Mouse (Mus musculus): Measurements from ENCODE around the gene Dnajc25. TPM values are rescaled to one million over a fixed set of nuclear protein-coding genes. Genes with fewer than 3 reads are reported as not detected.

Dnajc25 gene
- total RNA-seq, 4 experiments from 2014 or later: 10.1 to 13.0 (median 11.5) TPM

DNA sequence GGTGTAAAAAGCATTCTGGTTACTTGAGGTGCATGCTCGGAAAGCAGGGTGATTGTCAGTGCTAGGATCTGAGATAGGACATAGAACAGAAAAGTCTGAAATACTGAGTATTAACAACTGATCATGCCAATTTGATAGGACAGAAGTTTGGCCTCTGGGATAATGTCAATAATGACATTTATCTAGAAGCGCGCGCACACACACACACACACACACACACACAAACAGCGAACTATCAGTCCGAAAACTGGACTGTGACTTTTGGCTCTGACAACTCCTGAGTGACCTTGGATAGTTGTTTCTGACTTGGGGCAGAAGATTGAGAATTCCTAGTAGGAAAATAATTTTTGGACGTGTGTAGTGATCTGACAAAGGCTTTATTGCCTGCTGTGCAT, 8.9 kb downstream of the Dnajc25 start:
- no peak for DNase-seq (ENCODE audit: low spot score in 2 of 2)

DNA sequence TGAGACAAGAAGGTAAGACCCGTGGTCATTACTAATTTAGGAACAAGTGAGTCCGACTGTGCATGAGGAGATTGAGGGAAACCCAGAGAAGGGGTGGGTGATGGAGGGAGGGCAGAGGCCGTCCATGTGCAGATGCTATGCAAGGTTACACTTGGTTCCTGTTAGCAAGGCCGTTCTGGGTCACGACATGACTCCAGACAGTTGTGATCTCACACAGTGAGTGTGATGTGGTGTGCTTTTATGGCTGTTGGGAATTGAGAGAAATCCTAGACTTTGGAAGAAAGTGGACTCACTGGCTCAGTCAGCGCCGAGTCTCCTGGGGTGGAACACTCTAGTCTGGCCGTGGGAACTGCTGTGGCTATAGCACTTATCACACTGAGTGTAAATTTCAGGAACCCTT, 11.3 kb downstream of the Dnajc25 start:
- DNase-seq (ENCODE audit: low spot score in 2 of 2): no peak

DNA sequence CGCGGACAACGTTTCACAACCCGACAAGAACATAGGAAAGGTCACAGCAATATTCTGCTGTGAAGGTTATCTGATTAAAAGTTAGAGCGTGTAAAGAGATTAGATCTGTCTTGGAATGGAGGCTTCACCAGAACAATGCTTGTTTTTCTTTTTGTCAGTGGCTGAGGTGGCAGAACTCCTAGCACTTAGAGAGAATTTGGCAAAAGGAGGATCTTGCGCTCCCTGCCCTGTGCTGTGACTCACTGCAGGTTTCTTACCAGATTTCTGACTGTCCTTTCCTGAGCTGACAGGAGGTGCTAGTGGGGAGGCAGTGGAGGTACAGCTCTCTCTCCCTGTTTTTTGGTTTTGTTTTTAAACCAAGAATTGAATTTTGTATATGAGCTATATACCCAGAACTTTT, 12.2 kb downstream of the Dnajc25 start:
- no peak for DNase-seq (ENCODE audit: low spot score in 2 of 2)

DNA sequence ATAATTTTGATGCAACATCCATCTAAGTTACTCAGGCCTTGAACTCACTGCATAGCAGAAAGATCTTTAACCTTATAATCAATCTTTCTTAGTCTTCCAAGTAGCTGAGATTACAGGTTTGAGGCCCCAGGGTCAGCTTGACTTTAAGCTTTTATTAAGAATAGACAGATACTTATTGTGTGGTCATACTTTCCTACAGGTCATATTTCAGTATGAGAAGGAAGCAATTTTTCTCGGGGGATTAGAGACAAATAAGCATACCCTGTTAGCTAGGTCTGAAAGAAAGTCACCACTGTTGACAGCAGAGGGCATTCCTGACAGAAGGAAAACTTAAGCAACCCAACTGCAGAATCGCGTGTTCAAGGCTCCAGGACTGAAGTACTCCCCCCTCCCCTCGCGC, 13.1 kb downstream of the Dnajc25 start:
- DNase-seq (ENCODE audit: low spot score in 2 of 2): no peak

DNA sequence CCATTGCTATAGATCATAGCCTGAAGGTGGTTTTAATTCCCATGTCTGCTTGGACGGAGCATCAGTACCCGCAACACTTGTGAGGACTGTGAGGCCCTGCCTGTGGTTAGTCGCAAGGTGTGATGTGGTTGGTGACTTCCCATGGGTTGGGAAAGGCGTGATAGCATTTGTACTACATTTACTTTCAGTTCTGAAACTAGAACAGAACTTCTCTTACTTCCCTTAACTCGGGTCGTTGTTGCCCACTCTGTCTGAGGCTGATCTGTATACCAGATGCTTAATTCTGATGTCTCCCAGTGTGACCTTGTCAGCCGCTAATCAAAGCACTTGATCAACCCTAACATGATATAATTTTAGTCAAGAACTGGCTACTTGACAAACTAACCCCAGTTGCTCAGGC, 14.3 kb downstream of the Dnajc25 start:
- no peak for DNase-seq (ENCODE audit: low spot score in 2 of 2)

DNA sequence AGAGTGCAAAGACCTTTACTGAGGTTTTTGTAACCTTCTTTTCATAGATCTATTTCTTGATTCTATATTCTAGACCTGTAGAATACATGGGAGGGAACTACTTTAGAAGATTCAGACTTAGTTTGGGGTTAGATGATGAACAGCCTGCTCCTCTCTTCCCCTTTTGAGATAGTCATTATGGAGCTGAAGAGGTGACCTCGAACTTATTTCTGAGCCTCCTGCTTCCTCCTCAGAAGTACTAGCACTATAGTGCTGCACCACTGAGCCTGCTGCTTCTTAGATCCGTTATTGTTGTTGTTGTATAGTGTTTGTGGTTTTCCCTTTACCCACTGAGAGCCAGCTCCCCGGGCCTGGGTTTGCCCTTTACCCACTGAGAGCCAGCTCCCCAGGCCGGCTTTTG, 14.8 kb downstream of the Dnajc25 start:
- no peak for DNase-seq (ENCODE audit: low spot score in 2 of 2)

DNA sequence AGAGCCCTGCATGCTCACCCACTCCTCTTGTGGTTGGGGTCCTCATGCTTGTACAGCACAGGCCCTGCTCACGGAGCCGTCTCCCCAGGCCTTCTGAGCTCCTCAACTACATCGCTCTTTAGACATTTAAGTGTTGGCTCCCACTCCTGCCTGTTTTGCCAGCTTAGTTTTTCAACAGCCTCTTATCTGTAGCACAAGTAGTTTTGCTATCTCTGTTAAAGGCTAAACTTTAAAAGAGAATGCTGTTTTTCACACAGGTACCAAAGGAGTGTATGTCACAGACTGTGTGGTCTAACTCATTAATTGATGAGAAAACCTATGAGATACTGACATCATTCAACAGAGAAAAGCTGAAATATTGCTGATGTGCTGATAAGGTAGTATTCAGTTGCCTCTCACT, 16.6 kb downstream of the Dnajc25 start:
- DNase-seq (ENCODE audit: low spot score in 2 of 2): no peak

DNA sequence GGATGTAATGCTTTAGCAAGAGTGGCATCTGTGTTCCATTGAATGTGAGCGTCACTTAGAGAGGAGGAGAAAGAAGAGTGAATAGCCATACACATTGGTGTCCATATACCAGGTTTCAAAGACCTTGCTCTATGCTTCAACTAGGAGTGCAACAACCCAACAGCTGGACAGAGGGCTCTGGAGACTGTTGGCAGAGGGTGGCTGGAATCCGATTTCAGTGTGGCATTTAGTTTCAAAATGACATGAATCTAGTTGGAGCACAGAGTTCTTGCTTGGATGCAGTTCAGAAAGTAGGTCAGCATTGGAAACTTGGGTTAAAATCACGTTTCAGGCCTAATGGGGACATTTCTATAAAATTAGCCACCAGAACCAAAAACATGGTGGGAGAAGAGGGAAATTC, 20.3 kb downstream of the Dnajc25 start:
- peak; percentile 23 to 36 for DNase-seq (ENCODE audit: low spot score in 2 of 2)

DNA sequence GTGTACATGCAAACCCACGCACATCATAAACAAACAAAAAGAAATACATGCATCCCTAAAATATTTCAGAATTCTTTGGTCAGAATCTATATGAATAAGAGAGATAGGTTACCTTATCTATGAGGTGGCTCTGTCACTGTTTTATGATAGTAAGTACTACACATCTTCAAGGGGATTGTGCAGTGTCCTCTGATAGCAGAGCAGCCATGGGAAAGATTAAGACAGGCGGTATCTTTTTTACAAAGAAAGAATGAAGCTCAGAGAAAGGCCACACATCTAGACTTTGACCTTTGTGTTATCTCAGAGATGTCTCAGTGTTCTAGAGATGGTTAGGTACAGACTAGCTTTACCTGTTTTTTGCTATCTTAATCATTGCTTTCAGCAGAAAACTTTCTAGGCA, 22.1 kb downstream of the Dnajc25 start:
- no peak for DNase-seq (ENCODE audit: low spot score in 2 of 2)

DNA sequence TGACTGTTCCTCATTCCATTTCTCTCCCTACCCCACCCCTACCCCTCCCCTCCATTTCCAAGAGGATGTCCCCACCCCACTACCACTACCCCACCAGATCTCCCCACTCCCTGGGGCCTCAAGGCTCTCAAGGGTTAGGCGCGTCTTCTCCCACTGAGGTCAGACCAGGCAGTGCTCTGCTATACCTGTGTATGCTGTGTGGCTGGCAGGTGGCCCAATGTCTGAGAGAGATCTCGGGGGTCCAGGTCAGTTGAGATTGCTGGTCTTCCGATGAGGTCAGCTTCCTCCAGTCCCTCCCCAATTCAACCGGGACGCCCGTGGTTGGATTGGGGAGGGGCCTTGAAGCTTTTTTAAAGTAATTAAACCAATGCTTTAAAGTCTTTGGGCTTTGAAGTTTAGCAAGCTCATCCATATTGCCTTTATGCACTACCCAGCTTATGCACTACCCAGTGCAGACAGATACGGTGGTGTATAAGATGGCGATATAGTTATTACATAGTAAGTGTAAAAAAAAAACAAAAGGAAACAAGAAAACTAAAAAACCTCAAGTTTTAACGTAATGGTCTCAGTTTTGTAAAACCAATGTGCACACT, 39.6 kb downstream of the Dnajc25 start:
- DNase-seq (ENCODE audit: low spot score in 2 of 2): no peak

DNA sequence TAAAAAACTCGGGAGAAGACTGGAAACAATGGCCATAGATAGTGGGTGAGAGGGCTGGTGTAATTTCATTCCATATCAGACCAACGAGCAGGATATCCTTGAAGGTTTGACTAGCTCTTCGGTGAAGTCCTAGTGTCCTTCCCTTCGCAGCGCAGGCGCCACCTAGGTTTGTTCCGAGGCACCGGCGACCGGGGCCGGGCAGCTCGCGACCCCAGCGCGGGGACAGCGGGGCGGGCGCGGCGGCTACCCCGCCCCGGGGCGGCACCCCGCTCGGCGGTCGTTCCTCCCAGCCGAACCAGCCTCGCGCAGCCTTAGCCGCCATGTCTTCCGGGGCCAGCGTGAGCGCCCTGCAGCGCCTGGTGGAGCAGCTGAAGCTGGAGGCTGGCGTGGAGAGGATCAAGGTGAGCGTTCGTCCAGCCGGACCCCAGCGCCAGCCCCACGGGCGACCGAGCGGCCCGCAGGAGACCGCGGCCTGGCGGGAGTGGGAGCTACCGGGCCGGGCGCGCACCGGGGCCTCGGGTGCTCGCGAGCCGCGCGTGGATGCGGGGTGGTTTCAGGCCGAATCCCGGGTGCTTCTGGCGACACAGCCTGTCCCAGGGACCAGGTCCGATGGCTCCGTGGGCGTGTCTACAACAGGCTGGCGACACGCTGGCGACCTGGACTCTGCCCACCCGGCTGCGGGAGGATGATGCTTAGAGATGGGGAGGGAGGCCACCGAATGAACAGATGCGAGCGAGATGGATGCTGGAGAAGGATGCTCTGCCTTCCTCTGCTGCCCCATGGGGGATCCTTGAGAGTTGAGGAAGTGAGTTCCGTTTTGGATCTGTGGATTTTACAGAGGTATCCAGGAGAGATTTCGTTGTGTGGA, 40.3 kb downstream of the Dnajc25 start, which contains the start of gene Gng10:
Gng10 (plus strand) TSS at position 171 of the 868 bp plus-strand sequence.
- DNase-seq (ENCODE audit: low spot score in 2 of 2): peak; percentile 8 to 15

DNA sequence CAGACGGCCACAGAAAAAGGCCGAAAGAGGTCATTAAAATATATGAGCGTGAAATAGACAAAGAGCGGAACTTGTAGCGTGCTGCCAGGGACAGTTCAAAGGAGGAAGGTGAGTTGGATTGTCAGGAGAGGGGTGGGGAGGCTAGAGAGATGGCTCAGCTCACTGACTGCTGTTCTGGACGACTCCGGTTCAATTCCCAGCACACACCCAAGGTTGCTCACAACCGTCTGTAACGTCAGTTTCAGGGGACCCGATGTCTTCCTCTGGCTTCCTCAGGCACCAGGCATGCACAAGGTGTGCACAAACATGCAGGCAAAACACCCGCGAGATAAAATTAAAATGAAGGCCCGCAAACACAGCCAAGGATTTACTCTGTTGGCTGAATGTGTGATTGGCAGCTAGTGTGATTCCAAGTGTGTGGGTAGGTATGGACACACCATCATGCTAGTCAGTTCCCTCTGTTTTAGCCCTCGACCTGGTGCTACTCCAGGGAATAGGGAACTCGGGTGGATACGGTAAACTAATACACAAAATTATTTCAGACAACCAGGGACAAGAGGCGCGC, 41.0 kb downstream of the Dnajc25 start:
- DNase-seq (ENCODE audit: low spot score in 2 of 2): no peak

DNA sequence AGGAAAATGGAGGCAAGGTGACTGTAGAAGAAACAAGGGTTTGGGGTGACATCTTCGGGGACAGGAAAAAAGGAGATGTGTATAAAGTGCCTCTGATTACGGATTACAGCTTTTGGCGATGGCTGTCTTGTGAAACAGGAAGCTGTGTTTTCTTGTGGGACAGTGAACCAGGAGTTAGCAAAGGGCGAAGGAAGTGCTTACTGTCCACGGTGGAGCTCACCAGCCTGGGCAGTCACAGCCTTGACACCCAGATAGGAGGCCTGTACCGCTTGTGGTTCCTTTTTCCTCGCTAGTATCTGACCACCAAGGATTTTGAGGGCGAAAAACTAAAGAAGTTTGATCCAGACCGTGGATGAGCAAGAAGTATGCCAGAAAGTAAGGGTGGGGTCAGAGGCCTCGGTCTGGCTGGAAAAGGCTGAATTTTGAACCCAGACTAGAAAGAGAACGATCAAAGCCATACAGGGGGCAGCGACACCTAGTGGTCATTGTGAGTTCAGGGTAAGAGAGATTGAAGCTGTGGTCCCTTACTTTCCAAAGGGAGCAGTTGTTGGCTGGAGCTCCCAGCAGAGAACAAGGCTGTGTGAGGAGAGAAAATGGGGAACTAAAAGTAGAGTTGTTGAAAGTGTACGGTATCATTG, 41.7 kb downstream of the Dnajc25 start:
- peak; percentile 54 to 55 for DNase-seq (ENCODE audit: low spot score in 2 of 2)

DNA sequence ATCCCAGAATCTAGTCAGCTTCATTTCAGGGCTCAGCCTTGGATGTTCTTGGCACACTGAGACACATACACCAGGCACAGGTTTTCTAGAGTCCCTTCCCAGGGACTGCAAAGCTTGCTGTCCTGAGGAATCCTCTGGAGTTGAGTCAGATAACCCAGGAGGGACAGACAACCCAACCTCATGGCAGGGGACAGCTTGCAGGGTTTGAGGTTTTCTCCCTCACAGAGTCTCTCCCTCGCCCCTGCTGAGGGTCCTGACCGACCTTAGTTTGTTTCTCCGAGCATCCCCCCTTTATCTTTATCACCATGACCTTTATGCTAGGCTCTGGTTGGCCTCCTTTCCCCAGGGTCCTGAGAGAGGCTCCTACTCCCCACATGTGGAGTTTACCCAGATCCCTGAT, 42.7 kb downstream of the Dnajc25 start:
- no peak for DNase-seq (ENCODE audit: low spot score in 2 of 2)

DNA sequence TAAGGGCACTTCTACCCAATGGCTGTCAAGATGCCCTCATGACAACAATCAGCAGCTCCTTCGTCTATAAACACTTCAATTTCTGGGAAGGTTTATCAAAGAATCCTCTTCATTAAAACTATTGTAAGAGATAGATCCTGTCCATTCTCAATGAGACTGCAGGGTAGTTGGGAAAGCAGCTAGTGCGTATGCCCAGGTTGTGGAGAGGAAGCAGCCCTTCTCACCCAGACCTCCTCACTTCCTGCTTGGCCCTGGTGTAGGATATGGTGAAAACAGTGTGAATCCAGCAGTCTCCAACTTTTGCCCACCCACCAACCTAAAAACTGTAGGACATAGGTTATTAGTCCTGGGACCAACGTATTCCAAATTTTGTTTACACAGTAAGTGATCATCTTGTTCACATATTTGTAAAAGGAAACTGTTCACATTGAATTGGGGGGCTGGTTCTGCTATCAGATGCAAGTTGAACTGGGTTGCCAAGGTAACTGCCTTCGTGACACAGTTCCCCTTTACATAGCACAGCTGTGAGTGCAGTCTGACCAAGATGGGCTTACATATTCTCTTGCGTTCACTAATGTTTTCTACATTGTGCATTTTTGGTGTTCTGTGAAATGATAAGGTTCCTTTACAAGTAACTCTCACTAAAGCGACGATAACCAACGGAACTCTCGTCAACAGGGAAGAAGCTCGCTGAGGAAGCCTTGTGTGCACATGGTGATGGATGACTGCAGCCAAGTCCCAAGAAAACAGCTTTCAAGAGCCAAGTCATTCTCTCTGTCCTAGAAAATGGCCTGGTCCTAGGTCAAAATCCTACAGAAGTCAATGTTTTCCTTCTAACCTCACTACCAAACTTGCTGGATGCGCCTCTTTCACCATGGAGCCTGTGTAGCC, 45.8 kb downstream of the Dnajc25 start:
- DNase-seq (ENCODE audit: low spot score in 2 of 2): no peak

DNA sequence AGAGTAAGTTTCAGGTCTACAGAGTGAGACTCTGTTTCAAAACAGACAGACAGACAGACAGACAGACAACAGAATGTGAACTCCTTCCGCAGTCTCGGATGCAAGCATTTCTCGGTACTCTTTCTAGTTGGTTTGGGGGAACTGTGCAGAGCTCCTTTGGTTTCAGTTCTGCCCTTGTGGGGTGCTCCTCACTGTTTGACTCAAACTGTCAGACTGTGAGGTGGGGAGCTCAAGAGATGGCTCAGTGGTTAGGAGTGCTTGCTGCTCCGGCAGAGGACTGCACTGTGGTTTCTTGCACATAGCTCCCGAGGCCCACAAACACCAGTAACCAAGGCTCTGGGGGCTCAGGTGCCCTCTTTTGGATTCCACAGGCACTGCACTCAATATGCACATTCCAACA, 48.2 kb downstream of the Dnajc25 start:
- no peak for DNase-seq (ENCODE audit: low spot score in 2 of 2)

DNA sequence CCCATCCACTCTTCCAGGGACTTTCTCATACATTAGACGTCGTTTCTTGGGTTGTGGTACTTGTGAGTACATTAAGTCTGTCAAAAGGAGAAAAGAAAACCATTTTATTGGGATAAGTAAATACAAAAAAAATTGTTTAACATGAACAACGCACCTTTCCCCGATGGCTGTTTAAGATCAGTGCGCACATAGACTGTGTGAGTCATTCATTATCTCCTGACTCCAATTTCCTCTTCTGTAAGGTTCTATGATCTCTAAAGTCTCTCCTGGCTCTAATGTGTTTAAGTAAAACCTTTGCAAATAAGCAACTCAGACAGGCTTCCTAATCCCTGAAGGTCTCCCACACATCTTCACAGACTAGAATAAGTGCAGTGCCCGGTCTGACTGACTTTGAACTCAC, 49.0 kb downstream of the Dnajc25 start:
- no peak for DNase-seq (ENCODE audit: low spot score in 2 of 2)

DNA sequence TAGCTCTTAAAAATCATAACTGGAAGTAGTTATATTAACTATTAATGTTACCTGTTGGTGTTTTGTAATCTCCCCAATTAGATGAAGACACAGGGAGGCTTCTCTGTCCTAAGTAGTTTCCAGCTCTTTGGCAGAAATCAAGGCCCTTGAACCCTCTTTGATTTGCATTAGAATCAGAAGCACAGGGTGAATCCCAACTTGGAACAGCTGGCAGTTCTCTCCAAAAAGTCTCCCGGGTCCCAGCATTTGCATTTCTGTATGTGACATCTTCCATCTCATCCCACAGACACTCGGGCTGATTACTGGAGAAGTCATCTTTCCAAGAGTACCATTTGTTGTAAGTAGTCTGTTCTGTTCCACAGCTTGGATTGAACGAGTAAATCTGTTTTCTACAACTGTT, 52.4 kb downstream of the Dnajc25 start:
- no peak for DNase-seq (ENCODE audit: low spot score in 2 of 2)

DNA sequence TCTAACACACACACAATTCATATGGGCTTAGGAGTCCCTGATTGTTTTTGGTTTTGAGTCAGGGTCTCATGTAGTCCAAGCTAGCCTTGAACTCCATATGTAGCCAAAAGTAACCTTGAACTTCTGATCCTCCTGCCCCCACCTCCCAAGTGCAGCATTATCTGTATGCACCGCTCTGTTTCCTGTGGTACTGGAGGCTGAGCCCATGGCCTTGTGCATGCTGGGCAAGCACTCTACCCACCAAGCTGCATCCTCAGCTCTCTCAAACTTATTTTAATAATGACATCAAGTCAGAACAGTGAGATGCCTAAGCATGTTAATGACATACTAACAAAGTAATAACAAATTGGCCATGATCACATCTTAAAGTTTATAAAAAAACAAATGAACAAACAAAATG, 56.2 kb downstream of the Dnajc25 start:
- DNase-seq (ENCODE audit: low spot score in 2 of 2): no peak

DNA sequence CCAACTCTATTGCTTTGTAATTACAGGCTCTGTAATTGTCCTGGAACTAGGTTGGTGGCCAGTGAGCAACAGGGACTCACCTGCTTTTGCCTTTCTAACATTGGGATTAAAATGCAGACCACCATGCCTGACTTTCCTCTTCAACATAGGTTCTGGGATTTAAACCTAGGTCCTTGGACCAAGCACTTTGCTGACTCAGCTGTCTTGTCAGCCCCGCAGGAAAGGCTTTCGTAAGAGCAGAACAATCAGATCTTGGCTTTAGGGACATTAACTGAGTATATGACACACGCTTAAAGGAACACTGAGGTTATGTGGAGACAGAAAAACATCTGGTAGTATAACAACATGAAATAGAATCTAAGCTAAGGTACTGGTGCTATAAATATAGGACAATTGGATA, 63.1 kb downstream of the Dnajc25 start:
- DNase-seq (ENCODE audit: low spot score in 2 of 2): no peak

DNA sequence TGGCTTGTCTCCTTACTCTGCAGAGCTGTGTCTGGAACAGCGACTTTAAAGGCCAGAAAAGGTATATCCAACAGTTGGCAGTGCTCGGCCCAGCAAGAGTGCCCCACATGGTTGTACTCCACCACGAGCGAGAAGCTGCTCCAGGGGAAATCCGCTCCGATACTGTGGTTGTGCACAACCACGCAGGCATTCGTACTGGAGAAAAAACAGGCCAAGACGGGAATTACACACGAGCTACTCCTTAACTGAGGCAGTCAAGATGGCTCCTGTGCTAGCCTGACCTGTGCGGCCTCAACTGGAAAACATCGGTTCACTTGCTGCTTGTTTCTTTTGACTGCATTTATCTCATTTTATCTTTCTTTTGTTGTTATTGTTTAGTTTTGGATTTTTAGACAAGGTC, 67.7 kb downstream of the Dnajc25 start:
- no peak for DNase-seq (ENCODE audit: low spot score in 2 of 2)
